Mouse (Mus musculus) limb, embryonic 14.5 days (tissue): Measurements from ENCODE around the gene AY358078. TPM values are rescaled to one million over a fixed set of nuclear protein-coding genes. Genes with fewer than 3 reads are reported as not detected.

ENCODE experiments used
- ATAC-seq: fragments of 200-750 bp; cut with Nextera tagmentation; 2 replicates; pipeline ENCODE4 v1.8.0; 2017; ENCODE audit warnings: low read depth, moderate number of reproducible peaks, moderate TSS enrichment; ENCODE audit not compliant: low FRiP score
- DNase-seq: peaks from one replicate; pipeline ENCODE4 v3.0.0-alpha.2; 2015; ENCODE audit warnings: low spot score
- H3K27ac ChIP-seq: fragments of 300-500 bp; sonication (generic); replicated peaks from 2 replicates; pipeline ENCODE4 v1.5.1; 2014; ENCODE audit warnings: low read depth, mild to moderate bottlenecking, low read length, moderate library complexity, mixed read lengths
- H3K27me3 ChIP-seq: fragments of 300-500 bp; sonication (generic); 2 replicates; pipeline ENCODE4 v1.6.1; 2014; ENCODE audit warnings: low read length, mixed read lengths; ENCODE audit not compliant: control insufficient read depth, insufficient read depth
- H3K36me3 ChIP-seq: fragments of 300-500 bp; sonication (generic); 2 replicates; pipeline ENCODE4 v1.6.1; 2014; ENCODE audit warnings: mild to moderate bottlenecking, low read length, moderate library complexity, mixed read lengths; ENCODE audit not compliant: control insufficient read depth, insufficient read depth
- H3K4me1 ChIP-seq: fragments of 300-500 bp; sonication (generic); 2 replicates; pipeline ENCODE4 v1.6.1; 2014; ENCODE audit warnings: antibody characterized with exemption, low read length, mixed read lengths; ENCODE audit not compliant: control insufficient read depth, insufficient read depth
- H3K4me2 ChIP-seq: fragments of 300-500 bp; sonication (generic); replicated peaks from 2 replicates; pipeline ENCODE4 v1.6.1; 2014; ENCODE audit warnings: low read depth, mild to moderate bottlenecking, low read length, moderate library complexity; ENCODE audit not compliant: severe bottlenecking
- H3K4me3 ChIP-seq: fragments of 300-500 bp; sonication (generic); replicated peaks from 2 replicates; pipeline ENCODE4 v1.5.1; 2014; ENCODE audit warnings: low read length
- H3K9ac ChIP-seq: fragments of 300-500 bp; sonication (generic); 2 replicates; pipeline ENCODE4 v1.6.1; 2014; ENCODE audit warnings: mild to moderate bottlenecking, low read depth, low read length, moderate library complexity; ENCODE audit not compliant: severe bottlenecking
- H3K9me3 ChIP-seq: fragments of 300-500 bp; sonication (generic); 2 replicates; pipeline ENCODE4 v1.6.1; 2016; ENCODE audit warnings: low read length; ENCODE audit not compliant: control insufficient read depth
- POLR2A ChIP-seq: fragments of 200-500 bp; IDR thresholded peaks from 2 replicates; pipeline ENCODE4 v1.8.0; 2012; ENCODE audit warnings: inconsistent platforms, mild to moderate bottlenecking, moderate library complexity, borderline replicate concordance; ENCODE audit not compliant: insufficient read depth, insufficient read length; ENCODE audit errors: extremely low read depth
- WGBS: fragments of 180-500 bp; shearing (Covaris S2); extraction: QIAGEN DNeasy Blood & Tissue Kit; methylation state at CpG from one replicate; pipeline ENCODE4 v1.1.7; 2014; 5-methylcytosine and 5-hydroxymethylcytosine counted together
- microRNA-seq: library from miRNA; unstranded; fragments of <30 nt; microRNA quantifications from one replicate; pipeline ENCODE4, GENCODE M21; 2016
- polyA plus RNA-seq, 2 experiments: library from polyadenylated mRNA; depleted of rRNA in 1 of 2; stranded (reverse) in 1 of 2; unstranded in 1 of 2; fragments of >200 nt; fragmentation: Nextera tagmentation in 1 of 2; extraction: Ambion mirVana in 1 of 2; gene quantifications; 2 replicates each; pipeline versions ENCODE4 v1.2.1 to v1.2.3; 2012 to 2014

Gene AY358078
- polyA plus RNA-seq, 2 experiments: not detected

DNA sequence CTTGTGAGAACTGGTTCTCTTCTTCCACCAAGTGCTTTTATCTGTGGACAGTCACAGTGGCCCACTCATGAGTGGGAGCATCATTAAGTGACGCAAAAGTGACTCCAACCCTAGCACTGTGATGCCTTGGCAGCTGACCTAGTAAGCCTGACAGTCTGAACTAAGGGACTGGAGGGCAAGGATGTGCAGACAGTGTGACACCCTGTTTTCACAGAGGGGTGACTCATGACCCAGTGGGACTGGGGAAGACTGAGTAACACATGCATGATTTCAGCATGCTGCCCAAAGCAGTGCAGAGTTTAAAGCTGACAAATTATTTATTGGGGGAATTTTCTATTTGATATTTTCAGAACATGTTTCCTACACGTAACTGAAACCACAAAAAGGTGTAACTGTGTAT, 70.9 kb downstream of the AY358078 start:
- Histone ChIP-seq H3K36me3 (no peaks in the 10 kb centered on the region), H3K4me1 (no peaks in the 10 kb centered on the region), H3K27ac (no peak overlapping the region), H3K27me3 (no peaks in the 10 kb centered on the region), H3K4me2 (no peak overlapping the region), H3K9ac (no peak overlapping the region), H3K9me3 (no peaks in the 10 kb centered on the region), H3K4me3 (no peak overlapping the region)
- no peak for TF ChIP-seq POLR2A
- DNase-seq (no peak), ATAC-seq (no peak)
- 76% methylated on average over 2 of the region's 2 CpGs for WGBS

DNA sequence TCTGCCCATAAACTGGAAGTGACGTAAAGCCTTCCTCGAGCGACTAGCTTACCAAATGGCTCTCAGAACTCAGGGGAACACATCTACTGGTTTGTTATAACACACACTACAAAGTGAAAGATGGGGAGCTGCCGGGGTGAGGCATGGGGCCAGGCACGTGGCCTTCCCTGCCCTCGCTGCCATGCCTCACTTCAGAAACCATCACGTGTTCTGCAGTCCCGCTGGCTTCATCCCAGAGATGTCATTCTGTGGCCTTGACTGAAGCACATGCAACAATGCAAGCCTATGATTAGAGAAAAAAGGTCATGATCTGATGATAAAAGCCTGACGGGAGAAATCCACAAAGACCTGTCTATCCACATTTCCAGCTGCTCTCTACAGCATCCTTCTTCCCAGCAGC, 71.9 kb downstream of the AY358078 start:
- Histone ChIP-seq H3K4me1 (no peaks in the 10 kb centered on the region), H3K9me3 (no peaks in the 10 kb centered on the region), H3K4me2 (no peak overlapping the region), H3K27ac (no peak overlapping the region), H3K36me3 (no peaks in the 10 kb centered on the region), H3K27me3 (no peaks in the 10 kb centered on the region), H3K4me3 (no peak overlapping the region), H3K9ac (no peak overlapping the region)
- WGBS: 73% methylated on average over 9 of the region's 9 CpGs
- ATAC-seq (no peak), DNase-seq (no peak)
- no peak for TF ChIP-seq POLR2A

Small RNA genes within 50 kb of the gene (microRNA-seq; reads per million reads assigned to microRNA genes)
- gene Gm27375: not detected

Other genes with a start within 250 kb of the AY358078 start
- gene Gm5622, start 247.3 kb upstream of the AY358078 start, polyA plus RNA-seq (2012; rRNA removed): not detected in 2 replicates
- not detected in 2 replicates for gene Gm5622, start 247.3 kb upstream of the AY358078 start, polyA plus RNA-seq (2014; fragmentation: Nextera tagmentation; extraction: Ambion mirVana)
- gene Gm17175, start 226.0 kb upstream of the AY358078 start, polyA plus RNA-seq (2012; rRNA removed): not detected in 2 replicates
- not detected in 2 replicates for gene Gm17175, start 226.0 kb upstream of the AY358078 start, polyA plus RNA-seq (2014; fragmentation: Nextera tagmentation; extraction: Ambion mirVana)
- not detected in 2 replicates for gene Gm17174, start 207.9 kb upstream of the AY358078 start, polyA plus RNA-seq (2012; rRNA removed)
- gene Gm17174, start 207.9 kb upstream of the AY358078 start, polyA plus RNA-seq (2014; fragmentation: Nextera tagmentation; extraction: Ambion mirVana): not detected in 2 replicates
- gene Gm17078, start 188.7 kb upstream of the AY358078 start, polyA plus RNA-seq (2012; rRNA removed): not detected in 2 replicates
- gene Gm17078, start 188.7 kb upstream of the AY358078 start, polyA plus RNA-seq (2014; fragmentation: Nextera tagmentation; extraction: Ambion mirVana): not detected in 2 replicates
- not detected in 2 replicates for gene Gm4181, start 164.4 kb upstream of the AY358078 start, polyA plus RNA-seq (2012; rRNA removed)
- gene Gm4181, start 164.4 kb upstream of the AY358078 start, polyA plus RNA-seq (2014; fragmentation: Nextera tagmentation; extraction: Ambion mirVana): not detected in 2 replicates
- not detected in 2 replicates for gene Gm17079, start 104.6 kb upstream of the AY358078 start, polyA plus RNA-seq (2012; rRNA removed)
- gene Gm17079, start 104.6 kb upstream of the AY358078 start, polyA plus RNA-seq (2014; fragmentation: Nextera tagmentation; extraction: Ambion mirVana): not detected in 2 replicates
- not detected in 2 replicates for gene Gm5800, start 82.9 kb upstream of the AY358078 start, polyA plus RNA-seq (2012; rRNA removed)
- gene Gm5800, start 82.9 kb upstream of the AY358078 start, polyA plus RNA-seq (2014; fragmentation: Nextera tagmentation; extraction: Ambion mirVana): not detected in 2 replicates
- not detected in 2 replicates for gene Ang4, start 26.5 kb upstream of the AY358078 start, polyA plus RNA-seq (2012; rRNA removed)
- gene Ang4, start 26.5 kb upstream of the AY358078 start, polyA plus RNA-seq (2014; fragmentation: Nextera tagmentation; extraction: Ambion mirVana): not detected in 2 replicates
- 0.31 and 1.2 TPM in 2 replicates for gene Ear6, start 53.7 kb downstream of the AY358078 start, polyA plus RNA-seq (2012; rRNA removed)
- gene Ear6, start 53.7 kb downstream of the AY358078 start, polyA plus RNA-seq (2014; fragmentation: Nextera tagmentation; extraction: Ambion mirVana): not detected in 2 replicates
- 45.9 and 47.9 TPM in 2 replicates for gene Mettl17, start 84.8 kb downstream of the AY358078 start, polyA plus RNA-seq (2012; rRNA removed)
- 42.7 and 46.5 TPM in 2 replicates for gene Mettl17, start 84.8 kb downstream of the AY358078 start, polyA plus RNA-seq (2014; fragmentation: Nextera tagmentation; extraction: Ambion mirVana)
- 3.6 TPM in 2 replicates for gene Slc39a2, start 92.8 kb downstream of the AY358078 start, polyA plus RNA-seq (2012; rRNA removed)
- gene Slc39a2, start 92.8 kb downstream of the AY358078 start, polyA plus RNA-seq (2014; fragmentation: Nextera tagmentation; extraction: Ambion mirVana): 1.5 TPM in 2 replicates
- gene Ndrg2, start 114.1 kb downstream of the AY358078 start, polyA plus RNA-seq (2012; rRNA removed): 73.9 and 83.1 TPM in 2 replicates
- gene Ndrg2, start 114.1 kb downstream of the AY358078 start, polyA plus RNA-seq (2014; fragmentation: Nextera tagmentation; extraction: Ambion mirVana): 52.0 and 54.5 TPM in 2 replicates
- gene Tppp2, start 118.4 kb downstream of the AY358078 start, polyA plus RNA-seq (2012; rRNA removed): not detected in 2 replicates
- not detected in 2 replicates for gene Tppp2, start 118.4 kb downstream of the AY358078 start, polyA plus RNA-seq (2014; fragmentation: Nextera tagmentation; extraction: Ambion mirVana)
- gene Rnase13, start 122.7 kb downstream of the AY358078 start, polyA plus RNA-seq (2012; rRNA removed): not detected in 2 replicates
- gene Rnase13, start 122.7 kb downstream of the AY358078 start, polyA plus RNA-seq (2014; fragmentation: Nextera tagmentation; extraction: Ambion mirVana): not detected in 2 replicates
- gene Arhgef40, start 184.7 kb downstream of the AY358078 start, polyA plus RNA-seq (2012; rRNA removed): 220 and 277 TPM in 2 replicates
- gene Arhgef40, start 184.7 kb downstream of the AY358078 start, polyA plus RNA-seq (2014; fragmentation: Nextera tagmentation; extraction: Ambion mirVana): 143 and 160 TPM in 2 replicates
- 0.99 and 1.3 TPM in 2 replicates for gene Tmem253, start 215.6 kb downstream of the AY358078 start, polyA plus RNA-seq (2012; rRNA removed)
- gene Tmem253, start 215.6 kb downstream of the AY358078 start, polyA plus RNA-seq (2014; fragmentation: Nextera tagmentation; extraction: Ambion mirVana): 0.28 and 0.81 TPM in 2 replicates
- 89.4 and 126 TPM in 2 replicates for gene Zfp219, start 220.7 kb downstream of the AY358078 start, polyA plus RNA-seq (2012; rRNA removed)
- 30.3 and 37.5 TPM in 2 replicates for gene Zfp219, start 220.7 kb downstream of the AY358078 start, polyA plus RNA-seq (2014; fragmentation: Nextera tagmentation; extraction: Ambion mirVana)
- gene Olfr221, start 242.4 kb downstream of the AY358078 start, polyA plus RNA-seq (2012; rRNA removed): not detected in 2 replicates
- not detected in 2 replicates for gene Olfr221, start 242.4 kb downstream of the AY358078 start, polyA plus RNA-seq (2014; fragmentation: Nextera tagmentation; extraction: Ambion mirVana)